Mouse (Mus musculus): ENCODE results near the gene Mblac2.

DNA sequence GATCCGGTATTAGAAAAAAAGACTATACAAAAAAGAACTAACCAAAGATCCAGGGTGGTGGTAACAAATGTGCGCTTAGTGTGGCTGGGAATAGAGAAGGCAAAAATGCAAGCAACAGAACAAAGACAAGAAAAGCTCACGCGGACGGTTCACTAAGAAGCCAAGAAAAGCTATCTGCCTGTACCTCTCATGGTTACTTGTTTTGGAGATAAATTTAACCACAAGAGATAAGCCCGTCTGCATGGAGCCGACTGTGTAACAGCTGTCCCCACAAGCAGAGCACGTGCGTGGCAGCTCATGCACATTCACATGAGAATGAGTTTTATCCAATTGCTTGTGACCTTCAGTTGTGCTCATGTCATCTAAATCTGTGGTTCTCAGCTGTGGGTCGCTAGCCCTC lies 20.7 kb upstream of the Mblac2 start:
- TF ChIP-seq CTCF (IDR thresholded peaks at IDR 0.05; ENCODE audit: low read depth, low read length) (no peak), GATA2 (IDR thresholded peaks at IDR 0.05; ENCODE audit: borderline replicate concordance, low read depth, low read length) (no peak)
